8 mouse cellular contexts compared by ENCODE assay signal in genomic region chr9:41585012-41585411, GRCm38 (mm10).
A peak's percentile ranks its signal among the peaks of the same experiment; 100 is the strongest.
DNase-seq lines count a peak whose midpoint lies in the region; ATAC-seq and TF ChIP-seq lines count a peak whose summit lies in the region.

No protein-coding gene starts in this region.

- H3K4me2 ChIP-seq in intestine, embryonic 14.5 days (ENCODE audit: low read length), result peak overlapping the region; percentile 56
- H3K4me2 ChIP-seq in intestine, postnatal 0 days (replicated peaks; ENCODE audit: low read depth), result no peak overlapping the region
- peak overlapping the region; percentile 59 for H3K4me2 ChIP-seq in hindbrain, embryonic 12.5 days (replicated peaks)
- H3K4me2 ChIP-seq in midbrain, embryonic 15.5 days, result peak overlapping the region; percentile 54

- H3K4me1 ChIP-seq in intestine, embryonic 14.5 days (replicated peaks; ENCODE audit: control insufficient read depth, insufficient read depth, low read length), result peaks cover 17% of the 10 kb centered on the region; the same call in 1 of the 2 replicates
- H3K4me1 ChIP-seq in intestine, postnatal 0 days (replicated peaks; ENCODE audit: control insufficient read depth, insufficient read depth, low read length), result no peaks in the 10 kb centered on the region
- H3K4me1 ChIP-seq in embryonic facial prominence, embryonic 10.5 days, result peaks cover 45% of the 10 kb centered on the region
- peaks cover 39% of the 10 kb centered on the region for H3K4me1 ChIP-seq in hindbrain, embryonic 12.5 days
- peaks cover 24% of the 10 kb centered on the region for H3K4me1 ChIP-seq in midbrain, embryonic 15.5 days
- no peaks in the 10 kb centered on the region; the same call in none of the 2 replicates for H3K4me1 ChIP-seq in lung, adult 2 months (ENCODE audit: control insufficient read depth, insufficient read depth, low read length)

- DNase-seq in intestine, embryonic 14.5 days (ENCODE audit: low spot score), result no peak
- no peak for DNase-seq in embryonic facial prominence, embryonic 10.5 days (ENCODE audit: low spot score)
- DNase-seq in spleen, postnatal 4 days (ENCODE audit: low spot score in 2 of 2), result no peak
- DNase-seq in lung, postnatal 36 days, result no peak
- DNase-seq in lung, adult 2 months, result no peak

- ATAC-seq in intestine, embryonic 14.5 days (replicated peaks; ENCODE audit: low FRiP score, low TSS enrichment, low read depth), result no peak
- no peak for ATAC-seq in intestine, postnatal 0 days
- no peak for ATAC-seq in hindbrain, embryonic 12.5 days (ENCODE audit: low FRiP score)
- ATAC-seq in midbrain, embryonic 15.5 days (replicated peaks), result no peak

- WGBS in intestine, embryonic 14.5 days, result 47% methylated on average over 7 of the region's 7 CpGs
- WGBS in intestine, postnatal 0 days, result 48% methylated on average over 7 of the region's 7 CpGs
- WGBS in embryonic facial prominence, embryonic 10.5 days, result 58% methylated on average over 7 of the region's 7 CpGs
- WGBS in hindbrain, embryonic 12.5 days, result 18% methylated on average over 7 of the region's 7 CpGs
- 3% methylated on average over 7 of the region's 7 CpGs for WGBS in midbrain, embryonic 15.5 days
- WGBS in lung, adult 2 months, result 61% methylated on average over 7 of the region's 7 CpGs

- peaks cover 28% of the 10 kb centered on the region for H3K36me3 ChIP-seq in intestine, embryonic 14.5 days (ENCODE audit: control insufficient read depth, insufficient read depth, low read length)
- H3K36me3 ChIP-seq in intestine, postnatal 0 days (ENCODE audit: control insufficient read depth, insufficient read depth), result no peaks in the 10 kb centered on the region
- peaks cover 45% of the 10 kb centered on the region for H3K36me3 ChIP-seq in embryonic facial prominence, embryonic 10.5 days (replicated peaks)
- H3K36me3 ChIP-seq in hindbrain, embryonic 12.5 days, result peaks cover 30% of the 10 kb centered on the region
- peaks cover 3% of the 10 kb centered on the region; the same call in 1 of the 2 replicates for H3K36me3 ChIP-seq in midbrain, embryonic 15.5 days (replicated peaks)

- H3K9ac ChIP-seq in intestine, embryonic 14.5 days (ENCODE audit: low read length), result peak overlapping the region; percentile 93
- H3K9ac ChIP-seq in intestine, postnatal 0 days (ENCODE audit: low read depth, low read length), result no peak overlapping the region
- H3K9ac ChIP-seq in hindbrain, embryonic 12.5 days, result peak overlapping the region; percentile 97
- peak overlapping the region; percentile 69 for H3K9ac ChIP-seq in midbrain, embryonic 15.5 days

- no peaks in the 10 kb centered on the region for H3K9me3 ChIP-seq in intestine, embryonic 14.5 days (ENCODE audit: control insufficient read depth, low read length)
- H3K9me3 ChIP-seq in intestine, postnatal 0 days (ENCODE audit: control insufficient read depth), result no peaks in the 10 kb centered on the region
- no peaks in the 10 kb centered on the region for H3K9me3 ChIP-seq in embryonic facial prominence, embryonic 10.5 days
- H3K9me3 ChIP-seq in hindbrain, embryonic 12.5 days (replicated peaks), result no peaks in the 10 kb centered on the region
- no peaks in the 10 kb centered on the region for H3K9me3 ChIP-seq in midbrain, embryonic 15.5 days

- H3K27me3 ChIP-seq in intestine, embryonic 14.5 days (replicated peaks; ENCODE audit: control insufficient read depth, insufficient read depth, low read length), result no peaks in the 10 kb centered on the region
- H3K27me3 ChIP-seq in intestine, postnatal 0 days (replicated peaks; ENCODE audit: control insufficient read depth, insufficient read depth, low read length), result 0 out of 2 replicates have a peak, but pooled peaks cover 4% of the 10 kb centered on the region
- no peaks in the 10 kb centered on the region for H3K27me3 ChIP-seq in embryonic facial prominence, embryonic 10.5 days (replicated peaks; ENCODE audit: low read depth, poor library complexity, severe bottlenecking)
- no peaks in the 10 kb centered on the region for H3K27me3 ChIP-seq in hindbrain, embryonic 12.5 days
- H3K27me3 ChIP-seq in midbrain, embryonic 15.5 days (replicated peaks), result no peaks in the 10 kb centered on the region

- no peak for TF ChIP-seq CTCF in intestine, postnatal 0 days (IDR thresholded peaks at IDR 0.05; ENCODE audit: low read depth)
- TF ChIP-seq CTCF in lung, adult 2 months (IDR thresholded peaks at IDR 0.05; ENCODE audit: insufficient read depth, low read length), result no peak

- H3K27ac ChIP-seq in intestine, embryonic 14.5 days (ENCODE audit: low read depth), result peak overlapping the region; percentile 62
- no peak overlapping the region for H3K27ac ChIP-seq in intestine, postnatal 0 days (ENCODE audit: low read depth, low read length)
- peak overlapping the region; percentile 97 for H3K27ac ChIP-seq in embryonic facial prominence, embryonic 10.5 days (replicated peaks)
- peak overlapping the region; percentile 95 for H3K27ac ChIP-seq in hindbrain, embryonic 12.5 days
- peak overlapping the region; percentile 98 for H3K27ac ChIP-seq in midbrain, embryonic 15.5 days

- TF ChIP-seq POLR2A in lung, adult 2 months (IDR thresholded peaks at IDR 0.05; ENCODE audit: borderline replicate concordance, extremely low read depth, low read depth, low read length), result no peak

- H3K4me3 ChIP-seq in intestine, embryonic 14.5 days (ENCODE audit: low read depth, low read length), result peak overlapping the region; percentile 32
- no peak overlapping the region for H3K4me3 ChIP-seq in intestine, postnatal 0 days (ENCODE audit: low read depth, low read length)
- H3K4me3 ChIP-seq in embryonic facial prominence, embryonic 10.5 days, result peak overlapping the region; percentile 79
- peak overlapping the region; percentile 40 for H3K4me3 ChIP-seq in hindbrain, embryonic 12.5 days
- peak overlapping the region; percentile 55 for H3K4me3 ChIP-seq in midbrain, embryonic 15.5 days
- H3K4me3 ChIP-seq in lung, adult 2 months (replicated peaks; ENCODE audit: extremely low read depth, low read depth, low read length), result no peak overlapping the region

Comparison
In these comparisons a context has a peak if more than half of its experiments do, and no peak if none do; other contexts are left out.
1. H3K4me3 ChIP-seq: peak in intestine, embryonic 14.5 days (single experiment), embryonic facial prominence, embryonic 10.5 days (single experiment), hindbrain, embryonic 12.5 days (single experiment) and midbrain, embryonic 15.5 days (single experiment); none in intestine, postnatal 0 days (single experiment) and lung, adult 2 months (single experiment).